Comparison of ENCODE assay signal across 8 mouse cellular contexts in the genomic region with DNA sequence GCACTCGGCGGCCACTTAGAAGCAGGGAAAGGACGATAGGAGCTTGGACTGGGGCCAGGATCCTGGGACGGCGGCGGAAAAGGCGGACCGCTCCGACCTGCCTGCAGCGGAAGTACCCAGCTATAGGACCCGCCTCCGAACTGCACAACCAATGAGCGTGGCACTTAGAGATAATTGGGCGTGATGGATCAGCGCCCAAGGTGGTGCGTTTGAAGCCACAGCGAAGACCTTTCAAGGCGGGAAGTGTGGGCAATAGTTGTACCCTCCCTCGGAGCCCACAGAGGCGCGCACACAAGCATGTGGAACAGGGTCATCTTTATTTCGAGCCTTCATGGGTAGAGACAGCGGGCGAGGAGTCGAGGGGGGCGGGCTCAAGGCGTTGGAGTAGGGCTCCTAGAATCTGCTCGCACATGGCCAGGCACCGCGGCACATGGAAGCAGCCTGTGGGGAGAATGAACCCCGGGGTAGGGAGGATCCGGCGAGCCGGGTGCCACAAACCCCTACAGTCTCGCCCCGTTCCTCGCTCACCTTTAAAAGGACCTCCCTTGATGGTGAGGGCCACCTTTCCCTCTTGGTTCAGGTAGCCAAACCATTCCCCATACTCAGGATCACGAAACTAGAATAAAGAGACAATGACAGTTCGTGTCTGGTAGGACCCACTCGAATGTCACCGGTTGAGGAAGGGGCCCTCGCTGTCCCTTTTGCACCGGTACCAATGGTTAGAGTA. TPM values are rescaled to one million over a fixed set of nuclear protein-coding genes. Genes with fewer than 3 reads are reported as not detected.
DNase-seq lines count a peak whose midpoint lies in the region; ATAC-seq lines count a peak whose summit lies in the region.

A gene (minus strand): TSS at position 48 of the 727 bp plus-strand sequence.
A gene (minus strand): TSS at position 122 of the 727 bp plus-strand sequence.

- H3K4me3 ChIP-seq in hindbrain, embryonic 12.5 days: peak within 1 kb of the TSS; percentile 51

- H3K27ac ChIP-seq in hindbrain, embryonic 12.5 days: peak within 1 kb of the TSS; percentile 68

- ATAC-seq in hindbrain, embryonic 12.5 days (ENCODE audit: low FRiP score): peak; percentile 98

- H3K9ac ChIP-seq in hindbrain, embryonic 12.5 days: peak within 1 kb of the TSS; percentile 72

- H3K4me1 ChIP-seq in hindbrain, embryonic 12.5 days: peaks cover 4% of the 10 kb centered on the region; the same call in 1 of the 2 replicates

- peak within 1 kb of the TSS; percentile 71 for H3K4me2 ChIP-seq in hindbrain, embryonic 12.5 days (replicated peaks)

- peak; percentile 89 for DNase-seq in NIH3T3 (ENCODE audit: low read depth)
- DNase-seq in cerebellum, adult 9-11 months: peak; percentile 94
- DNase-seq in frontal cortex, adult 2 months (ENCODE audit: extremely low spot score in 1 of 2, low spot score in 1 of 2): peak; percentile 76 to 90
- DNase-seq in layer of hippocampus, postnatal 14 days (ENCODE audit: low spot score in 2 of 2): peak; percentile 77 to 88
- peak; percentile 90 for DNase-seq in lung, postnatal 14 days
- peak; percentile 95 for DNase-seq in retina, postnatal 1 day
- peak; percentile 59 to 79 for DNase-seq in urinary bladder, adult 18-20 months (ENCODE audit: low spot score in 2 of 2)

- H3K9me3 ChIP-seq in hindbrain, embryonic 12.5 days (replicated peaks): no peaks in the 10 kb centered on the region

- WGBS in hindbrain, embryonic 12.5 days: 21% methylated on average over 39 of the region's 43 CpGs

- H3K27me3 ChIP-seq in hindbrain, embryonic 12.5 days: no peaks in the 10 kb centered on the region

- H3K36me3 ChIP-seq in hindbrain, embryonic 12.5 days: 0 out of 2 replicates have a peak, but pooled peaks cover 13% of the 10 kb centered on the region

RNA-seq across cellular contexts. Expression of the first gene that starts in this region (rescaled TPM):
- polyA plus RNA-seq in frontal cortex, adult 2 months (2012; rRNA removed): 6.4 and 7.3 TPM in 2 replicates
- polyA plus RNA-seq in hindbrain, embryonic 12.5 days (2016; fragmentation: Nextera tagmentation; extraction: Ambion mirVana): 2.7 and 3.4 TPM in 2 replicates
- total RNA-seq in layer of hippocampus, postnatal 14 days (2021): 1 to 10 TPM; 4.1 to 5.0 TPM

RNA-seq across cellular contexts. Expression of the second gene that starts in this region (rescaled TPM):
- polyA plus RNA-seq in frontal cortex, adult 2 months (2012; rRNA removed): 77.6 and 80.3 TPM in 2 replicates
- polyA plus RNA-seq in hindbrain, embryonic 12.5 days (2016; fragmentation: Nextera tagmentation; extraction: Ambion mirVana): 105 and 118 TPM in 2 replicates
- 10 to 100 TPM; 62.8 to 70.1 TPM for total RNA-seq in layer of hippocampus, postnatal 14 days (2021)

Comparison
In these comparisons a context has a peak if more than half of its experiments do, and no peak if none do; other contexts are left out.
1. Peak in every context shown above with its lines: DNase-seq, ATAC-seq, H3K4me3 ChIP-seq and H3K27ac ChIP-seq.